Mouse (Mus musculus) kidney, postnatal 4 days (tissue): ENCODE data around the gene Atf6b.
A peak's percentile ranks its signal among the peaks of the same experiment; 100 is the strongest.

Source experiments
- DNase-seq, 2 experiments: peaks; one replicate each; pipeline ENCODE4 v3.0.0; 2021; ENCODE audit warnings: mixed read lengths in 2 of 2

The Atf6b gene

DNA sequence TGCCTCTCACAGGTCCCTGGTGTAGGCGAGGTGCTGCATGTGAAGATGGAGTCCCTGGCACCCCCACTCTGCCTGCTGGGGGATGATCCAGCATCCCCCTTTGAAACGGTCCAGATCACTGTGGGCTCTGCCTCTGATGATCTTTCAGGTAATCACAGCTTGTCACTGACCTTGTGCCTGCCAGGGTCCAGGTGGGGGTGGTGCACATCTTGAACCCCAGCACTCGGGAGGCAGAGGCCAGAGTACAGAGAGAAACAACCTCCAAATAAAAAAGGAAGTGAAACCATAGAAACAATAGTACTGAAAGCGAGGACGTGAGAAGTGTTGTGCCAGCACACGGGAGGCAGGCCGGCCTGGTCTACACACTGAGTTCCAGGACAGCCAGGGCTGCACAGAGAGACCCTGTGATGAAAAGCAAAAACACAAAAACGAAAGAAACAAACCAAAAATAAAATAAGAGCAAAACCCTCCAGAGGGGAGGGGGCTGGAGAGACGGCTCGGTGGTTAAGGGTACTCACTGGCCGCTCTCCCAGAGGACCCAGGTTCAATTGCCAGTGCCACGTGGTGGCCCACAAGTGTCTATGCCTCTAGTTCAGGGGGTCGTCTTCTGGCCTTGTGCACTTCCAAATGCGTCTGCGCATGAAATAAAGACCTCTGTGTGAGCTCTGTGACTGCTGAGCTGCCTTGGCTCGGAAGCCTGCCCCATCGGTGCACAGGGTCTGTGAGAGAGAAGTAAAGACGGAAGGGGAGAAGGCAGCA is 2.3 kb downstream of the Atf6b start:
- no peak for DNase-seq

GRCm38 (mm10) chr17:34650781-34651180 is 3.8 kb downstream of the Atf6b start:
- no peak for DNase-seq

GRCm38 (mm10) chr17:34651507-34652221 is 4.7 kb downstream of the Atf6b start:
- DNase-seq = peak; percentile 73 to 82

DNA sequence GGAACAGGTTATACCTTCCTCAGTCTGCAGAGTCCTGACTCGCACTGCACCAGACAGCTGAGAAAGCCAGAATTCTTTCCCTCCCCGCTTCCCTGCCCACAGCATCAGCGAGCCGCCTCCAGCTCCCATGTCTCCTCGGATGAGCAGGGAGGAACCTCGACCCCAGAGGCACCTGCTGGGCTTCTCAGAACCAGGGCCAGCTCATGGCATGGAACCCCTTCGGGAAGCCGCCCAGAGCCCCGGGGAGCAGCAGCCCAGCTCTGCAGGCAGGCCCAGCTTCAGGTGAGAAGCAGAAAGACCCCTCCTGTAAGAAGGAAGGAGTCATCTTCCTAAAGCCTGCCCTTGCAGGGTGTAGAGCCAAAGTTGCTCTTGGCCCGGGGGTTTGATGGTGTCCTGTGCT is 5.6 kb downstream of the Atf6b start:
- DNase-seq = no peak

DNA sequence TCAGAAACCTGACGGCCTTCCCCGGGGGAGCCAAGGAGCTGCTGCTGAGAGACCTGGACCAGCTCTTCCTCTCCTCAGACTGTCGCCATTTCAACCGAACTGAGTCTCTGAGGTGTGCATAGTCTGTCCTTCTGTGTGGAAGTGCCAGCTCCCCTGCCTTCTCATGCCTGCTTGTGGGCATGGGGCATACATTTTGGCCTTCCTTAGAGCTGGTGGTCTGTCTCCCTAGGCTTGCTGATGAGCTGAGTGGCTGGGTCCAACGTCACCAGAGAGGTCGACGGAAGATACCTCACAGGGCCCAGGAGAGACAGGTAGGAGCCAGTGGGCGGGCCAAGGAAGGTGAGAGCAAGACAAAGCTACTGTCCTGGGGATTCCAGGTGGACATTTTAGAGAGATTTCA is 6.0 kb downstream of the Atf6b start:
- no peak for DNase-seq

DNA sequence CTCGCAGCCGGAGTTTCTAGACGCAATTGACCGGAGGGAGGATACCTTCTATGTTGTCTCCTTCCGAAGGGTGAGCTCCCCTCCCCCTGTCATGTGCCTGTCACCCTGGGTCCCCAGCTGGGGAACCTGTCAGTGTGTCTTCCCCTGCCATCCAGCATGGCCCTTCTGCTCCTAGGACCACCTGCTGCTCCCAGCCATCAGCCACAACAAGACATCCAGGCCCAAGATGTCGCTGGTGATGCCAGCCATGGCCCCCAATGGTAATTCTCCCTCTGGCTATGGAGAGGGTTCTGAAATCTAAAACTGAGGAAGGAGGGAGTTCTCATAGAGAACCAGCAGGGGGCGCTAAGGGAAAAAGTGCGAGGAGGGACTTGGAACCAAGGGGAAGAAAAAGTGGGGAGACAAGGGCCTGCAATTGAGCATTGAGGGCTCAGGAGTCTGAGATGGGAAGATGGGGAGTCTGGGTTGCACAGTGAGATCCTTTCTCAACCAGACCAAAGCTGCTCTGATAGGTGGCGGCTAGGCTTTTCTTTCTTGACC is 6.9 kb downstream of the Atf6b start:
- peak; percentile 70 to 74 for DNase-seq

DNA sequence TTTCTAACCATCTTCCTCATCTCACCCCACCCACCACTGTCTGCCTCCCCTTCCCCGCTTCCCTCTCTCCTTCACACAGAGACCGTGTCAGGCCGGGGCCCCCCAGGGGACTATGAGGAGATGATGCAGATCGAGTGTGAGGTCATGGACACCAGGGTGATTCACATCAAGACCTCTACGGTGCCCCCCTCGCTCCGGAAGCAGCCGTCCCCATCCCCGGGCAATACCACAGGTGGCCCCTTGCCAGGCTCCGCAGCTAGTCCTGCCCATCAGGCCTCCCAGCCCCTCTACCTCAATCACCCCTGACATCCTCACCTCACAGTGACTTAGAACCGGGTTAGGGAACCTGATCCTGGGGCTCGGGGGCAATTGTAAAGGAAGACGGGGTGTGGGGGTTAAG is 7.4 kb downstream of the Atf6b start:
- no peak for DNase-seq

DNA sequence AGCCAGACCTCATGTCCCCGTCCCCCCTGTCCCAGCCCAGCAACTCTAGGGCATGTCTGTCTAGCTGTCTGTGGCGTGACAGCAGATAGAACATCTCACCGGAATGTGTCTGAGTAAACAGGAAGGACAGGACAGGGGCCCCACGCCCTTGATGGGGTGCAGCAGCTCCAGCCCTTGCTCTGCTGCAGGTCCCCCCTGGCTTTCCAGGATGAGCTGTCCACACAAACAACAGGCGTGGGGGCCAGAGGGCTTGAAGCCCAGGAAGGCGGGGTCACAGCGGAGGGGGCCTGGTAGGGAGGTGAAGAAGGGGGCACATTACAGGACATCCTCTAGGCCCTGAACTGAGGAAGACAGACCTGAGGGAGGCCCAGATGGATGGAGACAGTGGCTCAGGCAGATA is 8.2 kb downstream of the Atf6b start:
- DNase-seq = peak; percentile 51 to 69

GRCm38 (mm10) chr17:34655581-34655991 is 8.6 kb downstream of the Atf6b start:
- peak; percentile 82 to 89 for DNase-seq

GRCm38 (mm10) chr17:34656666-34657065 is 9.7 kb downstream of the Atf6b start:
- no peak for DNase-seq

DNA sequence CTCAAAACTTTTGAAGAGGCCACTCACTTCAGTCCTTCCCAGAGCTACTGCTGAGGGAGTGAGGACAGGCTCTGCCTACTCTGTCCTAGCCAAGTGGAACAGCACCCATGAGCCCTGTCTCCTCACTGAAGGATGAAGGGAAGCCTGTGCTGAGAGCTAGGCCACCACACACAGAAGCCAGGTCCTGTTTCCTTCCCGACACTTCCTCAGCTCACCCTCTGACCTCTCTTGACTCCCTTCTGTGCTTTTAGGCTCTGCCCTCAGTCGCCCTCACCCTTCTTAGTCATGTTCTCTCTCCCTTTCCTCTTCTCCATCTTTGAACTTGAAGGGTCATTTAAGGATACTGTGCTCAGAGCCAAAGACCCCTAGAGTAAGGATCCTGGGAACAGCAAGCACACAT is 10.3 kb downstream of the Atf6b start:
- DNase-seq = no peak

- no peak for DNase-seq
These were observed 11.2 kb downstream of the Atf6b start for GRCm38 (mm10) chr17:34658145-34658544.

- no peak for DNase-seq
These were observed 11.6 kb downstream of the Atf6b start for GRCm38 (mm10) chr17:34658591-34658990.

- DNase-seq = peak in 1 of 2 experiments; percentile 27
These were observed 12.4 kb downstream of the Atf6b start for GRCm38 (mm10) chr17:34659181-34659896.

DNA sequence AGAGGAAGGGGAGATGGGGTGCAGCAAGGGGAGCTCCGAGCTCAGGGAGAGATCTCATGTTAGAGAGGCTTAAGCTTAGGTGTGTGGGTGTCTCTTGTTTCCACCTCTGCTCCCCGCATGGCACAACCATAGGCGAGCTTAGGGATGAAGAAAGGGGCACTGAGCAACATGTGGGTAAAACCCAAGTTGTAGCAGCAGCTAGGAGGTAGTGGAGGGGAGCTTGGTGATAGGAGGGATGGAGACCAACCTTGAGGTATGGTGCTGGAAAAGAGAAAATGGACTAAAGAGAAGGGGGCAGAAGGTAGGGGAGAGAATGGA is 12.9 kb downstream of the Atf6b start:
- no peak for DNase-seq

DNA sequence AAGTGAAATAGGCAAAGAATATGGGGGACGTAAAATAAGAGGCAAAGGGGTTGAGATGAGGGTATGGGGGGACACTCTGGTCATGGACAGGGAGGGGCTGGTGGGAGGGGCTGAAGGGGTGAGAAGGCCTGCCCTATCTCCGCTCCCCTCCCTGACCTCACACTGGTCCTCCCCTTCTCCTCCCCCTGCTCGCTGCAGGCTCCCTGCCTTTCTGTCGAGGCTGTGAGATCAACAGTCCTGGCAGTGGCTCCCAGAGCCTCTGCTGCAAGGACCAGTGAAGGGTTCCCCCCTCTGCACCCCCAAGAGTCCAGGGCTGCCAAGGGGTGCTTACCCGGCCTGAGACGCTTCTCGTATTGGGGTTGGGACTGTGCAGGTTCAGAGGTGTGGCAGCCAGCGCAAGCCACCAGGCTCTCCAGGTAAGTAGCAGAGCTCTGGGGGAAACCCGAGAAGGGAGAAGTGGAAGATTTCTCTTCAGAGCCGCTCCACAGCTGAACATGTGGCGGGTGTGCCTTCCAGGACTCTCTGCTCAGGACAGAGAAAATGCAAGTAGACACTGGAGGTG is 13.4 kb downstream of the Atf6b start:
- DNase-seq = peak in 1 of 2 experiments; percentile 19

DNA sequence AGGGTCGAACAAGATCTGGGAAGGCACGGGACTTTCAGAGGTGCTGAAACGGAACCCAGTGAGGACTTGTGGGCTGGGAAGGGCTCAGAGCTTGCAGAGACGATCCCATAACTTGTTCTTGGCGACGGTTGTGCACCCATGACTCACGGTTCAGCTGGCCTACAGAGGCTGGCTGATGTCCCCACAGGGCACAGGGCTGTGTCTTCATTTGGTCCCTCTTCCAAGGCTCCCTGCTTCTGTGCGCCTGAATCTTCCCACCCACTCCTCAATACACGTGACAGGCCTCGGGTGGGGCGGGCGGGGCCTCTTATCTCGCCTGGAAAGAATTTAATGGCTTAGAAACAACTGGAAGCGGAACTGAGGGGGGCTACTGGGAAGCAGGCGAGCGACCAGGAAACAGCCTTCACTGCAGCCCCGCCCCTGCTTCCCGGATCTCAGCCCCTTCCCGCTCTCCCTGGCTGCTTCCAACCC is 14.2 kb downstream of the Atf6b start:
- DNase-seq = peak; percentile 67 to 79

DNA sequence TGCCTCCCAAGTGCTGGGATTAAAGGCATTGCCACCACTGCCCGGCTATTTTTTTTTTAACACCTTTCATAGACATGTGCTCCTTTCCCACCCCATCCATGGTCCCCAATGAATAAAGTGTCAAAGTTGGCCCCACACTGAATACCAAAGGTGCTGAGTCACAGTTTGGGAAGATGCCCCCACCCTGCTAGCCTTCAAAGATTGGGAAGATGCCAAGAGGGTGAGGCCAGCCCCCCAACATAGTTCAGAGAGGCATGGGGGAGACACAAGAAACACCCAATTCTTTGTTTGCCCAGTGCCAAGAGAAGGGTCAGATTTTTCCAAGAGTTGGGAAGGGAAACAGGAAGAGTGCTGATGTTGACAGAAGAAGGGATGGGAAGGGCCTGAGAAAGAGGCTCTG is 15.5 kb downstream of the Atf6b start:
- DNase-seq = no peak

DNA sequence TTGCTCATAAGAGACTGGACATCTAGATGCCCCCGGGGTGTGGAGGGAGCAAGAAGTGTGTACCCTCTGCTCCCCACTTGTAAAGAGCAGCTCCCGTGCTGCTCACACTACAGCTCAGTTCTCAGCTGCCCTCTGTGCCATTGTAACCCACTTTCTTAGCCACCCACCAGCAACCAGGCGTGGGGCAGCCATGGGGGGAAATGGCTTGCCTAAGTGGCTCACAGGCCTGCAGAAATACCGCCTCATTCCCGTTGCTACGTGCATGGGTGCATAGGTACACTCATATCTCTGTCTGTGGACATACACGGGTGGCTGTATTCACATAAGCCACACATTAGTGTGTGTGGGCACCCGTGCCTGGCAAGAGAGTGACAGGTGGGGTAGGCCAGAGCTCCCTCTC is 16.0 kb downstream of the Atf6b start:
- no peak for DNase-seq

GRCm38 (mm10) chr17:34663558-34663957 is 16.6 kb downstream of the Atf6b start:
- DNase-seq = no peak

GRCm38 (mm10) chr17:34664472-34664871 is 17.5 kb downstream of the Atf6b start:
- DNase-seq = no peak

DNA sequence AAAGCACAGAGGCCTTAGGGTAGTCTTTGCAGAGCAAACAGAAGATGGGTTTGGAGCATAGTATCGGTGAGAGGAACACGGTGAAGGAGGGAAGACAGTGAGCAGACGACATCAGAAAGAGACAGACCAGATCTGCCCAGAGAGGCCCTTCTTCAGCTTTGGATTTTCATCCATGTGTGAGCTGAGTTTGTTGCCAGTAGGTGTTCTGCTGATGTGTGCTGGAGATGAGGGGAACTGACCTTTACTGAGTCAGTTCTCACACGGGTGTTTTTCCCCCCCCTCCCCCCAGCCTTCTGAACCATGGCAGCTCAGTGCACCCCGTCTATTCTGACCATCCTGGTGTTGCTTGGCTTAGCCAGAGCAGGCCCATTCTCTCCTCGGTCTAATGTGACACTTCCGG is 23.3 kb downstream of the Atf6b start, which contains the start of gene Tnxb:
Gene Tnxb, plus strand, starts transcription at position 301 of the 400 bp plus-strand sequence.
- DNase-seq = no peak
